13 mouse cellular contexts compared by ENCODE assay signal in the genomic region with DNA sequence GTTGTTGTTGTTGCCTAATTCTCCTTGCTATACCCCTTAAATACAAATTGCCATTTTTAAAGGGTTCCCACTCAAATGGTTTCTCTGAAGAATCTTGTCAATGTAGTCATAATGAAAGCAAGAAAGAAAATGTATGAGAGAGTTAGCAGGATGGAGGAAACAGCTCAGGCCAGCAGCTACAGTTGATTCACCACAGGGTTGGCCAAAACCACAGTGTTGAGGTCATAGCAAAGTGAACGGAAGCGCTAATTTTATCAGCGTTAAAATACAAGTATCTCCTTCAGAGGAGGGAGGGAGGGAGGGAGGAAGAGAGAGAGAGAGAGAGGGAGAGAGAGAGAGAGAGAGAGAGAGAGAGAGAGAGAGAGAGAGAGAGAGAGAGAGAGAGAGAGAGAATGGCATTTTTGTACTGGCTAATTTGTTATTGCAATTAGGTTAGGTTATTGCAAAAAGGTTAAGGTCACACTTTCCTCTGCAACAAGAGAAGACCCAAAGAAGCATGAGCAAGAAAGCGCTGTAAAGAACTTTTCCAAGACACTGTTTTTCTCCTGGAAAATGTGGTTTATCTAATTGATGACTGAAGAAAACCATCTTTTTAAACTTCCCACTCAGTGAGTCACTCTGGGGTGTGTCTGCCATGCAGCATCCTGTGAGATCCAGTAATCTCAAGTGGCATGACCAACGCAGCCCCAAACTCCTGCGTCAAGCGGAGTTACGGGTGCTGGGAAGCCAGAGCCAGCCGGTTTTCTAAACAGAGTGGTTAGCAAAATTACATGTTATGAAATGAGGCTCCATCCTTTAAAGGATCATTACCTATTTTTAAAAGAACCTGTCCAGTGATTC.
A peak's percentile ranks its signal among the peaks of the same experiment; 100 is the strongest.
DNase-seq lines count a peak whose midpoint lies in the region; ATAC-seq lines count a peak whose summit lies in the region.
"Had no signal": no experiment of that assay in that cellular context is flagged by ENCODE, and none has a peak within 500 bp of the region (broad histone marks: within the 10 kb centered on the region; RNA-seq: fewer than 3 reads in every experiment).

No protein-coding gene starts in this region.

- no peak for ATAC-seq in CD4-positive, CD25-positive, alpha-beta regulatory T cell, adult 4 months
- peak; percentile 63 for ATAC-seq in megakaryocyte, adult 5-6 weeks (ENCODE audit: poor library complexity, severe bottlenecking)
- ATAC-seq: intestine, embryonic 15.5 days had no signal

- DNase-seq in CD4-positive, CD25-positive, alpha-beta regulatory T cell, adult 2 months (ENCODE audit: low read depth, low spot score) = peak; percentile 3
- DNase-seq in 416B (ENCODE audit: low read depth) = peak; percentile 95
- peak; percentile 16 for DNase-seq in c-Kit-positive CD71-negative TER-119-negative erythroid progenitor cells, embryonic 14.5 days (ENCODE audit: low read depth)
- no peak for DNase-seq in thymus, postnatal 14 days
- no peak for DNase-seq in left cerebral cortex, postnatal 36 days (ENCODE audit: low spot score in 2 of 2)
- DNase-seq in testis, postnatal 14 days (ENCODE audit: low spot score) = no peak
- DNase-seq: cerebellum, adult 8-10 months; embryo, embryonic 11 days; heart, adult 2 months; right cerebral cortex, postnatal 4 days had no signal

- intact Hi-C loops in left cerebral cortex, postnatal 36 days (cut with DNase I) = no loop called here

Comparison
In these comparisons a context has a peak if more than half of its experiments do, and no peak if none do; other contexts are left out.
1. DNase-seq: peak in CD4-positive, CD25-positive, alpha-beta regulatory T cell, adult 2 months (single experiment), 416B (single experiment) and c-Kit-positive CD71-negative TER-119-negative erythroid progenitor cells, embryonic 14.5 days (single experiment); none in thymus, postnatal 14 days (single experiment), left cerebral cortex, postnatal 36 days (0 of 2) and testis, postnatal 14 days (single experiment).